Mouse (Mus musculus) liver, adult 2 months (tissue): ENCODE data around the gene Armc6. TPM values are rescaled to one million over a fixed set of nuclear protein-coding genes. Genes with fewer than 3 reads are reported as not detected.

ENCODE experiments used
- DNase-seq: peaks from one replicate; pipeline ENCODE4 v3.0.0-alpha.2; 2011; ENCODE audit warnings: low read depth, low spot score; ENCODE audit errors: extremely low read depth
- H3K27ac ChIP-seq: fragments of 200-500 bp; replicated peaks from 2 replicates; pipeline ENCODE4 v1.5.1; 2012; ENCODE audit warnings: low read depth, mild to moderate bottlenecking, control low read depth, inconsistent platforms, low read length; ENCODE audit not compliant: insufficient read depth
- H3K27me3 ChIP-seq: fragments of 200-500 bp; 2 replicates; pipeline ENCODE4 v1.6.1; 2012; ENCODE audit warnings: mild to moderate bottlenecking, moderate library complexity, low read length, inconsistent platforms; ENCODE audit not compliant: control insufficient read depth, insufficient read depth
- H3K36me3 ChIP-seq: fragments of 200-500 bp; 2 replicates; pipeline ENCODE4 v1.6.1; 2012; ENCODE audit warnings: low read length, inconsistent platforms; ENCODE audit not compliant: control insufficient read depth, insufficient read depth
- H3K4me1 ChIP-seq: fragments of 200-500 bp; 2 replicates; pipeline ENCODE4 v1.6.1; 2011; ENCODE audit warnings: low read length; ENCODE audit not compliant: control insufficient read depth, insufficient read depth
- H3K4me3 ChIP-seq: fragments of 200-500 bp; 2 replicates; pipeline ENCODE4 v1.5.1; 2011; ENCODE audit warnings: low read depth, mild to moderate bottlenecking, control low read depth, low read length, moderate library complexity; ENCODE audit not compliant: insufficient read depth
- H3K79me2 ChIP-seq: fragments of 200-500 bp; 2 replicates; pipeline ENCODE4 v1.6.1; 2012; ENCODE audit warnings: inconsistent platforms, mild to moderate bottlenecking, low read length, moderate library complexity; ENCODE audit not compliant: control insufficient read depth, insufficient read depth
- H3K9ac ChIP-seq: fragments of 200-500 bp; 2 replicates; pipeline ENCODE4 v1.6.1; 2012; ENCODE audit warnings: low read depth, mild to moderate bottlenecking, control low read depth, inconsistent platforms, low read length
- CTCF ChIP-seq: fragments of 200-500 bp; IDR thresholded peaks from 2 replicates; pipeline ENCODE4 v1.5.1; 2011; ENCODE audit warnings: low read depth, low read length, control low read depth
- POLR2A ChIP-seq: fragments of 200-500 bp; IDR thresholded peaks from 2 replicates; pipeline ENCODE4 v1.6.1; 2011; ENCODE audit warnings: low read length, control low read depth; ENCODE audit not compliant: insufficient read depth; ENCODE audit errors: extremely low read depth
- WGBS: fragments of 180-500 bp; shearing (Covaris S2); methylation state at CpG from one replicate; pipeline ENCODE4 v1.1.7; 2018; 5-methylcytosine and 5-hydroxymethylcytosine counted together
- polyA plus RNA-seq: library from polyadenylated mRNA; depleted of rRNA; stranded (reverse); fragments of >200 nt; gene quantifications from 2 replicates; pipeline ENCODE4 v1.2.3, GENCODE M21; 2012
- total RNA-seq: library from RNA; depleted of rRNA; stranded (reverse); fragments of >200 nt; gene quantifications from 2 replicates; pipeline ENCODE4 v1.2.3, GENCODE M21; 2014

Gene Armc6
- total and polyA plus RNA-seq, 2 experiments: 4.4 to 9.6 TPM

DNA sequence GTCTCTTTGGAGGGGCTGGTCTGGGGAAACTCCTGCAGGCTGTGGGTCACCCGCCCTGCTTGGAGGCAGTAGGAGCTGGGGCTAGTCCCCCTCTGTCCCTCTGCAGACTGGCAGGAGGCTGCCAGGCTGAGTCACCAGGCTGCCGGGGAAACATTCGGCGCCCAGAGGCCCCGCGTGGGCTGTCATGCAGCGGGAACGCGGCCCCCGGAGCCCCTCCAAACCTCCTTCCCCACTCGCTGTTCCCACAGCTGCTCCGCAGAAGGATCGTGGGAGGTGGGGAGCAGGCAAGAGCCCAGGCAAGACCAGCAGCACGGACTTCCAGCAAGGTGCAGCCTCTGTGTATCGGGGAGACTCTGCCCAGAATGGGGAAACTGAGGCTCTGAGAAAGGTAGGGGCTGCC is 43.9 kb upstream of the Armc6 start:
- Histone ChIP-seq H3K27ac (no peak overlapping the region), H3K36me3 (no peaks in the 10 kb centered on the region), H3K9ac (no peak overlapping the region), H3K79me2 (no peaks in the 10 kb centered on the region), H3K4me3 (no peak overlapping the region), H3K27me3 (no peaks in the 10 kb centered on the region), H3K4me1 (no peaks in the 10 kb centered on the region)
- 81% methylated on average over 15 of the region's 15 CpGs for WGBS
- no peak for DNase-seq
- TF ChIP-seq POLR2A (no peak), CTCF (no peak)

DNA sequence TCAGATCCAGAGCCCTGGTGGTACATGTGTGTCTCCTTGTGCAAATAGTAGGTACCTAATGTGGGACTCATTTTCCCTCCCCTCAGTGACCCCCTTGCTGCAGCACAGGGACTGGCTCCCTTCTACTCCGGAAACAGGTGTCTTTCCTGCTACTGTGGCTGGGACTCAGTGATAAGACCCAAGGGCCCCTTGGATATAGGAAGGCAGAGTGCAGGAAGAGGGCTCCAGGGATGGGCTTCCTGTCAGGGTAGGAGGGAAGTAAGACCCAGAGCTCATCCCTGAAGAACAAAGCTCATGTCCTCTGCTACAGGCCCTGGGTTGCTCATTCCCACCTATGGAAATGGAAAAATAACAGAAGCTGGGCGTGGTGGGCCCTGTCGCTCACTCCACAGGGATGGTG is 42.2 kb upstream of the Armc6 start:
- WGBS: 78% methylated on average over 3 of the region's 3 CpGs
- Histone ChIP-seq H3K4me1 (peaks cover 2% of the 10 kb centered on the region; the same call in 1 of the 2 replicates), H3K4me3 (no peak overlapping the region), H3K27ac (peak overlapping the region; percentile 19; the same call in 1 of the 2 replicates), H3K27me3 (no peaks in the 10 kb centered on the region), H3K36me3 (no peaks in the 10 kb centered on the region), H3K79me2 (no peaks in the 10 kb centered on the region), H3K9ac (no peak overlapping the region)
- no peak for DNase-seq
- TF ChIP-seq CTCF (no peak), POLR2A (no peak)

DNA sequence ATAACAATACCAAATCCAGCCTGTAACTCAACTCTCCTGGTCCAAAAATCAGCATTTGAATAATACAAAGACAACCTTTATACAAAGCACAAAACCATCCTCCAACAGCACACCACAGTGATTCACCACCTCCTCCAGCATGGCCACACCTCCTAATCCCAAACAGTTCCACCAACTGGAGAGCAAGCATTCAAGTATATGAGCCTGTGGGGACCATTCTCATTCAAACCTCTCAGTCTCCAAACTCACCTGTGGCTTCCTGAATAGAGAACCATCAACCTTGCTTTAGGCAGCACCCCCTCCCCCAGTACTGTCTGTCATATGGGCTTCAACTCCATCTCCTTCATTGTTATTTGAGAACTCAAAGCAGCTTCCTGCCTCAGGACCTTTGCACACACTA is 40.1 kb upstream of the Armc6 start:
- Histone ChIP-seq H3K27me3 (no peaks in the 10 kb centered on the region), H3K9ac (no peak overlapping the region), H3K27ac (no peak overlapping the region), H3K4me3 (no peak overlapping the region), H3K4me1 (peaks cover 2% of the 10 kb centered on the region; the same call in 1 of the 2 replicates), H3K36me3 (no peaks in the 10 kb centered on the region), H3K79me2 (no peaks in the 10 kb centered on the region)
- TF ChIP-seq POLR2A: no peak
- DNase-seq: no peak

DNA sequence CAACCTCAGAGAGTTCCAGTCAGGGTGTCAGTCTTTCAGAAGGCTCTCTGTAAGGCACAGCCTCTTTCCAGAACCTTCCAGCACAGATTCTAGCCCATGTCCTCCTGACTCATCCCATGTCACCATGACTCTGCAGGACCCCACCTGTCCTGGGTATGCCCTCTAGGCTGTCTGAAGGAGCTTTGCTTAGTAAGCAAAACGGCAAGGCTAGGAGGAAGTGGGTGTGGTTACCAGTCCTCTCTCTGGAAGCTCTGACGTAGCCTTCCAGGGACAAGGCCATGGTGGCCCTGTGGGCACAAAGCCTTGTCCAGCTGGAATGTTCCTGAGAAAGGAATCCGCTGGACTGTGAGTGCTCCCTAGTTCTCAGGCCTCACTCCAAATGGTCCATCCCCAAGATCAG is 38.7 kb upstream of the Armc6 start:
- no peak overlapping the region for H3K9ac ChIP-seq
- no peaks in the 10 kb centered on the region for H3K27me3 ChIP-seq
- peaks cover 2% of the 10 kb centered on the region; the same call in 1 of the 2 replicates for H3K4me1 ChIP-seq
- WGBS: 58% methylated on average over 3 of the region's 3 CpGs
- H3K27ac ChIP-seq: no peak overlapping the region
- peak; percentile 15 for DNase-seq
- no peaks in the 10 kb centered on the region for H3K79me2 ChIP-seq
- TF ChIP-seq POLR2A (no peak), CTCF (no peak)
- no peaks in the 10 kb centered on the region for H3K36me3 ChIP-seq
- no peak overlapping the region for H3K4me3 ChIP-seq

DNA sequence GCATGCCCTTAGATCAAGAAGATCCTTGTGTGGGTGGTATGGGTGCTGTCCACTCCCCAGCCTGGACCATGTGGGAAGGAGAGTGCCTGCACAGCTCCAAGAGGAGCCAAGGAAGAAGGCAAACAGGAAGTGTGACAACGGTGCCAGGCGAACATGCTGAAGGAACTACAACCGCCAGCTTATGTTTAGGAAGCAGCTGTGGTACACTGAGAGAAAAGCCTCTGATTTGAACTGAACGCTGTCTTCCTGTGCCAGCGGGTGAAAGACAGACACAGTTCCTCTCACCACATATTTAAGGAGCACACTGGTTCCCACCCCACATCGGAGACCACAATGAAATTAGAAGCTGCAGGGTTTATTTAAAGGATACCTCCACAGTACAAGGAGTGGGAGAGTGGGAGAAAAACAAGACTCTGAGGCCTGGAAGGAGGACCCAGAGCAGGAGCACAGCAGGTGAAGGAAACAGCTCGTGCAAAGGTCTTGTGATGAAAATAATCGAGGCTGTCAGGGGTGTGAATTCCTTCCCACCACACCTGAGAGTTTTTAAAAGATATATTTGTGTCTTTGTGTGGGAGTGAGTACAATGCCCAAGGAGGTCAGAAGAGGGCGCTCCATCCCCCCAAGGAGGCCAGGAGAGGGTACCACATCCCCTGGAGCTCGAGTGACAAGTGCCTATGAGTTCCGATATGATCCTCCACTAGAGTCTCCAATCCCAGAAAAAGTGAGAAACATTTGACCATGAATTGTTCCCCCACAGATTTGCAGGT is 34.7 kb upstream of the Armc6 start:
- H3K4me3 ChIP-seq: no peak overlapping the region
- no peak overlapping the region for H3K9ac ChIP-seq
- H3K36me3 ChIP-seq: peaks cover 3% of the 10 kb centered on the region; the same call in 1 of the 2 replicates
- no peaks in the 10 kb centered on the region for H3K79me2 ChIP-seq
- no peak overlapping the region for H3K27ac ChIP-seq
- peaks cover 2% of the 10 kb centered on the region; the same call in 1 of the 2 replicates for H3K4me1 ChIP-seq
- TF ChIP-seq CTCF (peak; percentile 53), POLR2A (no peak)
- H3K27me3 ChIP-seq: no peaks in the 10 kb centered on the region
- no peak for DNase-seq
- WGBS: 55% methylated on average over 11 of the region's 11 CpGs

DNA sequence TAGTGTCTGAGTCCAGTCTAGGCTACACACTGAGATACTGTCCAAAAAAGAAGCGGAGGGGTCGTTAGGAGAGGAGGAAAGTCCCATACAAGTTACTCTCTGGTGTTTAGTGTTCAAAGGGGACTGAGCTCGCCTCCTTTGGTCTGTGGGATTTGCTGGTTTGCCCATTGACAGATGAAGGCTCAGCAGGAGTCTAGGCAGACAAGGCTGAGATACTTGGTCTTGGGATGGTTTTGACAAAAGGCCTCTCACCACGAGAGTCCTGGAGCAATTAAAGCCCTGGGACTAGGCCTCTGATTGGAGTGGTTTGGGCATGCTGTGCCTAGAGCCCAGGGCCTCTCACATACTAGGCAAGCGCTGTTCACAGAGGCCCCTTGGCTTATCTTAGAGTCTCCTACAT is 34.0 kb upstream of the Armc6 start:
- TF ChIP-seq CTCF (no peak), POLR2A (no peak)
- H3K4me3 ChIP-seq: no peak overlapping the region
- no peaks in the 10 kb centered on the region for H3K79me2 ChIP-seq
- H3K27ac ChIP-seq: no peak overlapping the region
- H3K9ac ChIP-seq: no peak overlapping the region
- H3K4me1 ChIP-seq: peaks cover 2% of the 10 kb centered on the region; the same call in 1 of the 2 replicates
- no peaks in the 10 kb centered on the region for H3K27me3 ChIP-seq
- DNase-seq: no peak
- 78% methylated on average over 5 of the region's 5 CpGs for WGBS
- H3K36me3 ChIP-seq: peaks cover 4% of the 10 kb centered on the region; the same call in 1 of the 2 replicates
